Mouse (Mus musculus) gastrocnemius, postnatal 14 days (tissue): Measurements from ENCODE around the gene Gm49387. TPM values are rescaled to one million over a fixed set of nuclear protein-coding genes. Genes with fewer than 3 reads are reported as not detected.
A peak's percentile ranks its signal among the peaks of the same experiment; 100 is the strongest.
"Not testable (repeated sequence)": the region's sequence is repeated elsewhere in the genome, so short reads cannot be mapped to it uniquely, and the experiment has no call there.

Source experiments
- DNase-seq: peaks from one replicate; pipeline ENCODE4 v3.0.0; 2021; ENCODE audit warnings: mixed read lengths
- intact Hi-C: fragments of 180-260 bp; cut with DNase I; formaldehyde crosslinking; loops from one replicate; pipeline ENCODE4 v1.15.1; 2025; ENCODE audit warnings: low total_unique reads
- total RNA-seq, 2 experiments: library from RNA; stranded (reverse); gene quantifications; 2 replicates each; pipeline ENCODE4 v1.2.3; 2021

Gm49387 gene
- total RNA-seq, 2 experiments from 2014 or later = not detected

DNA sequence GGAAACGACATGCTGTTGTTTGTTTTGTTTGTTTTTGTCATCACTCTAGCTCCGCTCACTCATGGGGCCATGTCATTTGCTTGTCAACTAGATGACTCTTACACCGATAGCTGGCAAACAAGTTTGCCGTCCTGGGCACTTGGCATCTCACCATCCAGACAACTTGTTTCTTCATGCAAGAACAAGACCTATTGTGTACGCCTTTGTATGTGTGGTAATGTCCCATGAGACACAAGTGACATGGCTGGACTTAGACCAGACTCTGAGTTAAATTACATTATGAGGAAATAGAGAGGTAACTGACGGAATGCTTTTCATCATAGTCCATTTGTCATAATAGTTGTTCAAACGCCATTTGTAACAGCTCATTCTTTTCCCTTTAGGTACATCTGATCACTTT lies 5.2 kb upstream of the Gm49387 start:
- DNase-seq = no peak
- intact Hi-C loops = no loop called here

DNA sequence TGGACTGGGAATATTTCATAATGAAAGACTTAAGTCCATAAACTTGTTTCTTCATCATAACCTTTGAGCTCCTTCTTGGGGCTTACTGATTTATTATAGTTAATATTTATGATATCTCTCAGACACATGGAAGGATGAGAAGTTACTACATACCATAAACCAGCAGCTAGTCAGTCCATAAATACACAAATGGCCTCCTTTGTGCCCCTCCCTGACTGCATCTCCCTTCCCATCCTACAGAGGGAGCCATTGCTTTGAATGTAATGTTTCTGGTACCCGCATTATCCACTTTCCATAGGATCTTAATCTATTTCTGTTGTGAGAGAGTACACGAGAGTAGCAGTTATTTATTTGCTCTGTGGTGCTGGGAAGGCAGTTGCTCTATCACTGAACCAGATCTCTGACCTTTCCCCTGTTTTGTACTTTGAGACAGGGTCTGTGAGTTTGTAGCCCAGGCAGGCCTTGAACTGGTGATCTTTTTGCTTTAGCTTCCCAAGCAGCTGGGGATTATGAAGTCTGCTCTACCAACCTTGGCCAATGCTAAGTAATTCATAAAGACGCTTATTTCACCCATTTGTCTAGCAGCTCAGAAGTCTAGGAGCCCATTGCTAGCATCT lies 4.4 kb upstream of the Gm49387 start:
- DNase-seq = no peak
- intact Hi-C loops = no loop called here

DNA sequence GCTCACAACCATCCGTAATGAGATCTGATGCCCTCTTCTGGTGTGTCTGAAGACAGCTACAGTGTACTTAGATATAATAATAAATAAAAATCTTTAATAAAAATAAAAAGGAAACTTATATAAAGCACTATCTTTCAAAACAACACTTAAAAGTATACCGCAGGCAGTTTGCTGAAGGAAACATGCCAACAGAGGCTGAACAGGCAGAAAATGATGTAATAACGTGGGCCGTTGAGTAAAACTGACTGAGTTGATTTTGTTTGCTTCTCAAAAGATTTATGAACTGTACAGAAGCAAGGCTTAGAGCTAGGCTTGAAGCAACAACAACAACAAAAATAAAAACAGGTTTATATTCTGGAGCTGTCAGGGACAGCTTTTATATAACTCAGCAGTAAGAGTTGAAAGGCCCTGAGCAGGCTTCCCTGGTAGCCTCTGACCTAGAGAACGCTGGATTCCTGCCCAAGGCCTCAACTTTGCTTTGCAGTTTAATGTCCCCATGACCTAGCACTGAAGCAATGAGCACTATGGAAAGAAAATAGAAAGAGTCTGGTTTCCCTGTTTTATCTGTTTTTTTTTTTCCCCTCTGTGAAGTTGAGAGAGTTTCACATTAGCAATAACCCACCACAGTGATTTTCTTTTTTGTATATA lies 3.6 kb upstream of the Gm49387 start:
- no peak for DNase-seq
- intact Hi-C loops = no loop called here

DNA sequence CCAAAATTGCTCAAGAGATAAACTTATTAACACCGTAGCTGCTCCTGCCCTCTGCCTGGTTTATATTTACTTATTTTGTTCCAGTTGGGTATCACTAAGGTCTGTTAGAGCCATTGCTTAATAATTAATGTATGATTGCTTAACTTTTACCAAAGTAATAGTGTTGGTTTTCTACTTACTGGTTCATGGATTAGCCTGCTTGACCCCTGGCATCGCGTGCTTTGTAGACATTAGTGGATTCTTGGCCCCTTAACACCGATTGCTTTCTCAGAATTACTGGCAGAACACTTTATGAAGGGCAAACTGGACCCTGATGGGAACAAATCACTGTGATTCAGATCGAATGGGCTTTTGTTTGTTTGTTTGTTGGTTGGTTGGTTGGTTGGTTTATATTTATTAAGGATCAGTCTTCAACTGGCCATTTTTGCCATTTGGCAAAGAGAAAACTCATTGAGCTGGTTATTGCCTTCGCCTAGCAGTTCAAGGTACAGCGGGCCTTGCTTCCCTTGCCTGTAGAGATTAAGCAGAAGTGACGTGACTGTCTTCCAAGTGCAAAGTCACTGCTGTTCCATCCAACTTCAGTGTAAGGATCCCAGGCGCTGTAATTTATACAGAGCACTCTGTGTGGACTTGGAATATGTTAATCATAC lies 953 bp upstream of the Gm49387 start:
- intact Hi-C loops = no loop called here
- DNase-seq = no peak

DNA sequence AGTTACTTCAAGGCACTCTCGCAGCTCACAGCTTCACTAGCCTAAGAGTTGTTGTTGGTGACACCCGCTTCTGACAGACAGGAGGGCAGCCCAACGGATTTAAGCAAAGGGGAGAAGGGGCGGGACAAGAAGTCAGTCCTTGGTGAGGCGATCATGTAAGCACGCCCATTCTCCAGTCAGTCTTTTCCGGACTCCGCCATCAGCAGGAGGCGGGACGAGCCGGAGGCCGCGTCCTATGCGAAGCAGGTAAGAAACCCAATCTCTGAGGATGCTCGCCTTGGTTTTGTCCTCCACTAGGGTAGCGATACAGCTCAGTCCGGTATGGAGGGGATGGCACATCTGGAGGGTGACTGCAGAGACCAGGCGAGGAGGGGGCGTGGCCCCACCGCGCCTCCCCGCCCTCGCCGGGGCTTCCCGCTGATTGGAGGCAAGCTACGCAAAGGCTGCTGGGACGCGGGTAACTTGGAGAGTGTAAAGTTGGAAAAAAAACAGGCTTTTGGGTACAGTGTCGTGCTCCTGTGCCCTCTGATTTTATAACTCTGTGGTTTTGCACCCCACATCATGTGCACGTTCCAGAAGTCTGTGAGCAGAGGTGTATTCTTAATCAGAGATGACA lies 320 bp upstream of the Gm49387 start, which contains the start of the genes Btd and Hacl1:
Btd (plus strand) TSS at position 139 of the 616 bp plus-strand sequence.
Hacl1 (minus strand) TSS at position 397 of the 616 bp plus-strand sequence.
- peak; percentile 83 for DNase-seq
- intact Hi-C loops = no loop called here

DNA sequence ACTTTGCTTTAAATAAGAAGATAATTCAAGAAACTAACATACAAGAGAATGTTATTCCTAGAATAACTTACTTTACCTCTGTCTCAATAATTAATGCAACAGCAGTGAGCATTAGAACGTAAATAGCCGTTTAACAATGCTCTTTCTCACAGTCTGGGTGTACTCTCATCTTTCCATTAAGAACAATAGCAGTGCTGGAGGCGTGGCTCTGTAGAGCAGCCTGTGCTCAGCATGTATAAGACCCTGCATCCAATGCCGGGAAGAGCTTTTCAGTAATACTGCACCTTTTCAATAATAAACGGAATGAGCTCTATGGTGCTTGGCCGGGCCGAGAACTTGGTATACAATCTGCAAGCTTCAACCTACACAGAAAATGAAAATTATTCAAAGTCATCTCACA lies 10.0 kb downstream of the Gm49387 start:
- no peak for DNase-seq
- intact Hi-C loops = no loop called here

DNA sequence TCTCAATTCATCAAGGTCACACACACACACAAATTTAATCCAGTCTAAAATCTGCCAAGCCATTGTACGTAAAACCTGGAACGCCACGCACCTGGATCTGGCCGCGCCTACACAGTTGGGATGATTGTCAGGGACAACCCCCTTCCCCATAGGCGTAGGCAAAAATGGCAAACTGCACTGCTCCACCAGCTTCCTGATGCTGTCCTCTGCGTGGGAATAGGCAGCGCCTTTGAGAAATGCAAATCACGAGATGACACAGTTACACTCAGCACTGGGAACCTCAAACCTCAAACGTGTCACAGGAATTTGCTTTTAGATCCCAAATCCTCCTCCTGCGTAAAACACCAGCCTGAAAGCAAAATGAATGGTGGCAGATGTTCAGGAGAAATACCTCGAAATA lies 17.9 kb downstream of the Gm49387 start:
- intact Hi-C loops = no loop called here
- DNase-seq = no peak

DNA sequence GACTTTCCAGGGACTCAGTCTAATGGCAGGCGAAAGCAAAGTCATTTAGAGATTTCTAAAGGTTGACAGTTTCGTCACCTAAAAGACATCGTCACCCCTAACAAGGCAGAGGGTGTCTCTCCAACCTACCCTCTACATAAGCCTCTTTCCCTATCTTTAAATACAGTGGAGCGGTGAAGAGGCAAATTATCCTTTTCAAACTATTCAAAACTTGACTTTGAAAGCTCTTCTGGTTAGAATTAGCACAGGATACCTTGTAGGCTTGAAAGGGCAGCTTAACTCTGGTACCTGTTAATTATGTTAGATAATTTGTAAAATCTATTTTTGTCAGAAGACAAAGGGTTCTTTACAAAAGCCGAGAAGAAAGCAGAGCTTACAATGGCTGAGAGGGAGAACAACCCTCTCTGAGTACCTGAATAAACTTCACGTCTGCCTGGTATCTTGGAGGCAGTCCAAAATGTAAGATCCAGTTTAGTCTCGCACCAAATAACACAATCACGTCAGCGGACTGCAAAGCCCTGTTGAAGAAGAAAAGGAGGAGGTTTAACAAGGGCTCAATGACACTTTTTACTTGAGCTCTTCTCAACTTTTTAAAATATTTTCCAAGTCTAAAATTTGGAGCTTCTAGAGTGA lies 20.0 kb downstream of the Gm49387 start:
- intact Hi-C loops = no loop called here
- no peak for DNase-seq

DNA sequence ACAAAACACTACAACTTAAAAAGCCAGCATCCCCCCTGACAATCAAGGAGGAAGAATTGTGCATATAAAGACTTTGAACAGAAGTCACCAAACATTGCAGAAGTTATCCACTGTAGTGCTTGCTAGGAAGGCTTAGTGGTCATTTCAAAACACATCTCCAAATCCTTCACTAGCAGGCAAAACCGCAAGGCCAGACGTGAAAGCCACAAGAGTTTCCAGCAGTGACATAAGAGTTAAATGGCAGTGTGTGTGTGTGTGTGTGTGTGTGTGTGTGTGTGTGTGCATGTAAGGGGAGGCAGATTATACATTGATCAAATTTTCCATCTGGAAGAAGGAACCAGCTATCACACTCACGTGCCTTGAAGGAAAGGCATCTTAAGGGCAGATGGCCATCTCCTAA lies 22.7 kb downstream of the Gm49387 start:
- no peak for DNase-seq
- intact Hi-C loops = no loop called here

DNA sequence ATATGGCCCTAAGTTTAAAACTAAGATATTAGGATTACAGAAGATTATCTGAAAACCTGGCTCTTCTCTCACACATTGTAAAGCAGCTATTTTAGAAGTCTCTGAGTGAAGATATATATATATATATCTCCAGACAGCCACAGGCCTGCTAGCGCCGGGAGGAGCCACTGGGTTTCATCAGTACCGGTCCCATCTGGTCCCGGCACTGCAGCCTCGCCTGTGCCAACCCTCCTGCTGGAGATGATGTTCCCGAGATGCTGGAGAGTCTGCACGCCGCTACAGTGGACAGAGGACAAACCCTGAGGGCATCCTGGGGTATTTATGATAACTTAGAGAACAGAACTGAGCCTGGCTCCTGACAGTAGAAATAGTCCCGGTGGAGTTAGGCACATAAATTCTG lies 23.5 kb downstream of the Gm49387 start:
- no peak for DNase-seq
- intact Hi-C loops = no loop called here

DNA sequence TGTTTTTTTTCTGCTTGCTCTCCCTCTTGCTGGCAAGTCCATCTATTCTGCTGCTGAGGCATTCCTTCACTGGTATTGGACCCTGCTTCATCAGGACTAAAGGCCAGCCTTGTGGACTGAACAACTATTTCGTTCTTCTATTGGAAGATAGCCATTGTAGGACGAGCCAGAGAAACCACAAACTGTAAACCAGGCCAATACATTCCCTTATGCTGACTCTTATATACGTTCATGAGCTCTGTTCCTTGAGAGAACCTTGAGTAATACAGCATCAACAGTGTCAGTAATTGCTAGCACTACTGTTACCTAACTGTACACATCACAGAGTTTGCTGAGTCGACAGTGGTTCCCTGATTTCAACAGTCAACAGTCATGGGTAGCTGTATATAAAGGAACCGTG lies 27.0 kb downstream of the Gm49387 start:
- DNase-seq = no peak
- intact Hi-C loops = no loop called here

DNA sequence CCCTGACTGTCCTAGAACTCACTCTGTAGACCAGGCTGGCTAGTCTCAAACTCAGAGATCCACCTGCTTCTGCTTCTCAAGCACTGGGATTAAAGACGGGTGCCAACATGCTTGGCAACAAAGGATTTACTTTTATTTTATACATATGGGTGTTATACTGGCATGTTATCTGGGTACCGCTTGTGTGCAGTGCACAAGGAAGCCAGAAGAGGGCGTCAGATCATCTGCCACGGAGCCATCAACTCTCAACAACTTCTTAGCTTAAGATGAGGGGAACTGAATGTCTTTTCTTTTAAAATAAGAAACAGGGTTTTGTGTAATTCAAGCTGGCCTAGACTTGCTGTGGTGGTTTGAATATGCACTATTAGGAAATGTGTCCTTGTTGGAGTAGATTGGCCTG lies 28.7 kb downstream of the Gm49387 start:
- intact Hi-C loops = no loop called here
- DNase-seq = no peak

DNA sequence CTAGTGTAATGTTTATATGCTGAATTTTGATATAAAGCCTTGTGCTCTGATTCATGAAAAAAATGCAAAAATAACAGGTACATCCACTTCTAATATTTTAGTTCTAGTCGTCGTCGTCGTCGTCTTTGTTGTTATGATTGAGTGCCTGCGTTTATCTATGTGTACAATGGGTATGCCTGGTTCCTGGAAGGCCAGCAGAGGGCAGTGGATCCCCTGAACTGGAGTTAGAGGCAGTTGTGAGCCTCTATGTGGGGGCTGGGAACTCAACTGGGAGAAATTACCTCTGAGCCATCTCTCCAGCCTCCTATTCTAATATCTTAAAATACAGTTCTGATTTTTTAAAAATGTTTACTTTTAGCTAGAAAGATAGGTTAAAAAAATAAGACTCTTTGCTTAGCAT lies 35.2 kb downstream of the Gm49387 start:
- no peak for DNase-seq
- intact Hi-C loops = loop anchor here (2.0 kb wide), 1 partner anchor 85 kb away; no protein-coding TSS in a partner anchor

DNA sequence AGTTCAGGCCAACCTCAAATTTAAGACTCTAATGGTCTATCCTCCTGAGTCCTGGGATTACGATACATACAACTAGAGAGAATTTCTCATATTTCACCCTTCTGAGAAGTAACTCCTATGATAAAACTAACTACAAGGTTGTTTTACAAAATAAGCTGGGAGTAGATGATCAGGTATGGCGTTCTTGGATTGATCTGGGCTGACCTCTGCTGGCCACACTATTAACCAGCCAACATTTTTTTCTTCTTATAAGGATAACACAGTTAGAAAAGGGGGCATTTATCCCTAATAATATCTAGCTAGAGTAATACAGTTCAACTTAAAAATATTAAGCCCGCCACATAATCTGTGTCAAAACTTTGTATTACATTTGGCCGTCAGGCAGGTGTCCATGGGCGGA lies 35.8 kb downstream of the Gm49387 start:
- DNase-seq = no peak
- intact Hi-C loops = loop anchor here (2.0 kb wide), 1 partner anchor 84 kb away; no protein-coding TSS in a partner anchor

DNA sequence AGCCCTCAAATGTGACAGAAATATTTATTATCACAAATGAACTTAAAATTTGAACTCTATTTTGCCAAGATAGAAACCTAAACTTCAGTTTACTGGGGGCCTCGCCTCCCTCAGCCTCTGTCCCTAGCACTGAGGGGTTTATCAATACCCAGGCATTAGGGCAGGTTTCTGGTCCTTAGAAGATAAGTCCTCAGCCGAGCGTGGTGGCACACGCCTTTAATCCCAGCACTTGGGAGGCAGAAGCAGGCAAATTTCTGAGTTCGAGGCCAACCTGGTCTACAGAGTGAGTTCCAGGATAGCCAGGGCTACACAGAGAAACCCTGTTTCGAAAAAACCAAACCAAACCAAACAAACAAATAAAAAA lies 38.1 kb downstream of the Gm49387 start:
- intact Hi-C loops, DNase-seq: not testable (repeated sequence)

DNA sequence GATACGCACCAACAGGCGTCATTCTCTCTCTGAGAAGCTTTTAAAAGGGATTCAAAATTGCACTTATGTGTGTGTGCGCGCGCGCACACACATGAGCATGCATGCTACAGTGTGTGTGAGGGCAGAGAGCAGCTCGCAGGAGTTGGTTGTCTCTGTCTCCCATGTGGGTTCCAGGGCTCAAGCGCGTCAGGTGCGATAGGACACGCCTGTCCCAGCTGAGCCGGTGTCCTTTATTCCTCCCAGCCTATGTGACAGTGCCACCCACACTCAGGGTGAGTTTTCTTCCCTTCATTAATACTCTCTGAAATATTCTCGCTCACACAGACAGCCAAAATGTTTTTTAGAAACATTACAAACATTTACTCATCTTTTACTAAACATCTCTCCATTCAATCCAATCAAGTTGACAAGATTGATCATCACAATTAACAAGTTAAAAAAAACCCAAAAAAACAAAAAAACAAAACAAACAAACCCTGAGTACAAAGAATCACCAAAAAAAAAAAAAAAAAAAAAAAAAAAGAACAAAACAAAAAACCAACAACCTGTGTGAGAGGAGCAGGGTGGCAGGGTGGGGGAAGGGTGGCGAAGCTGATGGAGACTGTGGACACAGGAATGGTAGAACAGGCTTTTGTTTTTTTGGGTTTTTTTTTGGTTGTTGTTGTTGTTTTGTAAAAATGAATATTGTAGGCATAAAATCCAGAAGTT lies 38.6 kb downstream of the Gm49387 start:
- intact Hi-C loops = no loop called here
- DNase-seq = no peak

DNA sequence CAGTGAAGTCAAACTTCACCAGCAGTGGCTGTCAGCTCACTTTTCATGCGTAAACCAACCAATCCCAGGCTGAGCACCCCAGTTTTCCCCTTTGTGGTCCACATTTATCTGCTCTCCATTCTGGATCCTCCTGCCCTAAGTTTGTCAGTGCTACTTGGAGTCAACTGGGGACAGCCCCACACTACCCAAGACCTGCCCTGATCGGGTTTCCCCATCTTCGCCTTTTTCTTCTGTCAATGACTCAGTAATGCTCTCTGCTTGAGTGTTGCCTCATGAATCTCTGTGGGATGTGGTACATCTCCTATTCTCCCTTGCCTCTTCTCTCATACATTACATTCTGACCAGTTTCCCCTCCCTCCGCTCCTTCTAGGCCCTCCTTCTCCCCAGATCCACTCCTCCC lies 43.2 kb downstream of the Gm49387 start:
- intact Hi-C loops = no loop called here

DNA sequence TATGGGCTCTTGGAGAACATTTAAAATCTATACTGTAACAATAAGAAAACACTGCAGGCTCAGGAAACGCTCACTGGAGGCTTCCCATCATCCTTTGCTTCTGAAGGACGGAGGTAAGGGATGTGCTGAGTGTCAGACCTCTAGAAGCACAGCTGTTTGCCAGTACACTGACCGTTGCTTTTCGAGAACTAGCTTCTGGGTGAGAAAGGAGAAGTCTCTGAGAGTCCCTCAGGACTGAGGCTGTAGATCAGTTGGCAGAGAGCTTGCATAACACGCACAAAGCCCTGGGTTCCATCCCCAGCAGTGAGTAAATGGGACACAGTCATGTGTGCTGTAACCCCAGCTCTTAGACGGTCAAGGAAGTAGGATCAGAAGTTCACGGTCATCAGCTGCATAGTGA lies 44.3 kb downstream of the Gm49387 start:
- no peak for DNase-seq
- intact Hi-C loops = no loop called here

More for the DNA sequence above, 43.2 kb downstream of the Gm49387 start:
- DNase-seq = no peak

DNA sequence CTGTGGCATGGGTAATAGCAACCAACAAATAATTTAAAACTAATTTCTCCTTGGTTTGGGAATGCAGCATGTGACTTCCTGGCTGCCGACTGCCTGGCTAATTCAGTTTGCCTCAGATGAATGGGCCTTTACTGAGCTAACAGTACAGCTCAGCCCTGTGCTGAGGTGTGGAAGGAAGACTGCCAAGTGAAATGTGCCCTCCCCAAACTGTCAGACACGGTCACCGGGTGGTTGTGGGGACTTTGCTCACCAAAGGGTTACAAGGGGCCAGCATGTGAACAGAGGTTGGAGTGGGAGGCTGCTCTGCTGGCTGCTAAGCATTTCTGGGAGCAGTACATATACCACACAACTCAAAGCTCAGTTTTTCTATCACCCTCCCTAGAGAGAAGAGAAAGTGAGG lies 46.0 kb downstream of the Gm49387 start:
- intact Hi-C loops = no loop called here
- no peak for DNase-seq

DNA sequence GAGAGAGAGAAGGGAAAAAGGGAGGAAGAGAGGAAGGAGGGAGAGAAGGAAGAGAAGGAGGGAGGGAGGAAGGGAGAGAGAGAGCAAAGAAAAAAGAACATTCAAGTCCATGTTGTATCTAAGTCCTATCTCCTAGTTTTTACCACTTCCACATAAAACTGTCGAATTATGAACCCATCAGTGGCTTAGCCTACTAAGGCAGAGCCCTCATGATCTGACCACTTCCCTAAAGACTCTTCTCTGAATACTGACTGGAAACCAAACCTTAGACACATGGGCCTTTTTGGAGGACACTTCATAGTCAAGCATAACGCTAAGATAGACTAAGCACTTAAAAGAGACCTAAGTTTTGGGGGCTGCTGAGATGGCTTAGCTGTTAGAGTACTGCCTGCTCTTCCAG lies 47.6 kb downstream of the Gm49387 start:
- DNase-seq = no peak
- intact Hi-C loops = no loop called here
